Mouse (Mus musculus): ENCODE measurements around the gene Smco4. TPM values are rescaled to one million over a fixed set of nuclear protein-coding genes. Genes with fewer than 3 reads are reported as not detected.

The Smco4 gene
- total and polyA plus RNA-seq, 3 experiments = 26.9 to 65.6 (median 49.6) TPM

GRCm38 (mm10) chr9:15447397-15447796 lies 45.8 kb upstream of the Smco4 start:
- Histone ChIP-seq H3K27ac (ENCODE audit: insufficient read depth, low read depth) (no peak overlapping the region), H3K4me2 (ENCODE audit: insufficient read depth, low read depth, poor library complexity, severe bottlenecking) (no peak overlapping the region), H3K36me3 (replicated peaks in 1 of 2; ENCODE audit: control insufficient read depth in 1 of 2, insufficient read depth in 1 of 2, low read length in 1 of 2) (no peaks in the 10 kb centered on the region), H3K9me3 (replicated peaks; ENCODE audit: low read length) (no peaks in the 10 kb centered on the region), H3K9ac (ENCODE audit: insufficient read depth, low read depth) (no peak overlapping the region), H3K4me1 (ENCODE audit: control insufficient read depth in 1 of 2, insufficient read depth in 2 of 2) (peaks cover 0 to 6% of the 10 kb centered on the region in 2 experiments; a peak in 1 of 4 replicates), H3K79me2 (replicated peaks; ENCODE audit: control insufficient read depth, extremely low read depth, insufficient read depth, poor library complexity, severe bottlenecking) (no peaks in the 10 kb centered on the region), H3K27me3 (replicated peaks) (no peaks in the 10 kb centered on the region), H3K4me3 (replicated peaks in 1 of 3; ENCODE audit: low read depth in 2 of 3, low read length in 2 of 3, poor library complexity in 1 of 3) (no peak overlapping the region)
- no peak for DNase-seq (ENCODE audit: extremely low read depth)
- no peak for TF ChIP-seq MYC (IDR thresholded peaks at IDR 0.05; ENCODE audit: low read depth, low read length)
- no peak for TF ChIP-seq MAZ (IDR thresholded peaks at IDR 0.05; ENCODE audit: low read depth, low read length)
- no peak for TF ChIP-seq BHLHE40 (IDR thresholded peaks at IDR 0.05; ENCODE audit: low read depth, low read length)
- TF ChIP-seq TBP (conservative IDR thresholded peaks at IDR 0.05; ENCODE audit: low read depth, low read length) = no peak
- dilution Hi-C loops (cut with MboI; ENCODE audit: extremely low pct_ligation_motif_present, extremely low pct_unique_long_range_greater_than_20kb, low sequenced_read_pairs) = no loop called here
- in situ Hi-C loops (cut with MboI; ENCODE audit: low pct_ligation_motif_present, low pct_unique_long_range_greater_than_20kb, low sequenced_read_pairs) = loop anchor here (25.0 kb wide), 1 partner anchor 415 kb away; the partner anchor contains the start of gene Mtnr1b

GRCm38 (mm10) chr9:15450921-15451320 lies 42.3 kb upstream of the Smco4 start:
- dilution Hi-C loops (cut with MboI; ENCODE audit: extremely low pct_ligation_motif_present, extremely low pct_unique_long_range_greater_than_20kb, low sequenced_read_pairs) = no loop called here
- no peaks in the 10 kb centered on the region for H3K36me3 ChIP-seq (replicated peaks in 1 of 2; ENCODE audit: control insufficient read depth in 1 of 2, insufficient read depth in 1 of 2, low read length in 1 of 2)
- peaks cover 0 to 6% of the 10 kb centered on the region in 2 experiments; a peak in 1 of 4 replicates for H3K4me1 ChIP-seq (ENCODE audit: control insufficient read depth in 1 of 2, insufficient read depth in 2 of 2)
- no peaks in the 10 kb centered on the region for H3K9me3 ChIP-seq (replicated peaks; ENCODE audit: low read length)
- no peak for DNase-seq (ENCODE audit: extremely low read depth)
- H3K4me2 ChIP-seq (ENCODE audit: insufficient read depth, low read depth, poor library complexity, severe bottlenecking) = no peak overlapping the region
- no peaks in the 10 kb centered on the region for H3K27me3 ChIP-seq (replicated peaks)
- H3K79me2 ChIP-seq (replicated peaks; ENCODE audit: control insufficient read depth, extremely low read depth, insufficient read depth, poor library complexity, severe bottlenecking) = no peaks in the 10 kb centered on the region
- H3K27ac ChIP-seq (ENCODE audit: insufficient read depth, low read depth) = no peak overlapping the region
- in situ Hi-C loops (cut with MboI; ENCODE audit: low pct_ligation_motif_present, low pct_unique_long_range_greater_than_20kb, low sequenced_read_pairs) = no loop called here
- TF ChIP-seq BHLHE40 (IDR thresholded peaks at IDR 0.05; ENCODE audit: low read depth, low read length) (no peak), POLR2AphosphoS2 (IDR thresholded peaks at IDR 0.05; ENCODE audit: low read depth, low read length) (no peak), POLR2A (IDR thresholded peaks at IDR 0.05; ENCODE audit: low read depth, low read length) (no peak), GABPA (IDR thresholded peaks at IDR 0.05; ENCODE audit: insufficient replicate concordance, low read depth, low read length) (no peak), MEF2A (IDR thresholded peaks at IDR 0.05; ENCODE audit: borderline replicate concordance, low read depth, low read length) (no peak), EP300 (IDR thresholded peaks at IDR 0.05; ENCODE audit: low read length) (no peak), CHD2 (IDR thresholded peaks at IDR 0.05; ENCODE audit: low read length) (no peak), CTCF (conservative IDR thresholded peaks at IDR 0.05 in 1 of 2, IDR thresholded peaks at IDR 0.05 in 1 of 2; ENCODE audit: low read depth in 2 of 2, low read length in 2 of 2) (no peak), UBTF (IDR thresholded peaks at IDR 0.05; ENCODE audit: low read depth, low read length) (no peak), ELF1 (IDR thresholded peaks at IDR 0.05; ENCODE audit: low read depth, low read length) (no peak)
- no peak overlapping the region for H3K9ac ChIP-seq (ENCODE audit: insufficient read depth, low read depth)
- H3K4me3 ChIP-seq (replicated peaks in 1 of 3; ENCODE audit: low read depth in 2 of 3, low read length in 2 of 3, poor library complexity in 1 of 3) = no peak overlapping the region

GRCm38 (mm10) chr9:15472256-15472655 lies 21.0 kb upstream of the Smco4 start:
- Histone ChIP-seq H3K36me3 (replicated peaks in 1 of 2; ENCODE audit: control insufficient read depth in 1 of 2, insufficient read depth in 1 of 2, low read length in 1 of 2) (no peaks in the 10 kb centered on the region), H3K9me3 (replicated peaks; ENCODE audit: low read length) (no peaks in the 10 kb centered on the region), H3K27me3 (replicated peaks) (no peaks in the 10 kb centered on the region), H3K27ac (ENCODE audit: insufficient read depth, low read depth) (no peak overlapping the region), H3K79me2 (replicated peaks; ENCODE audit: control insufficient read depth, extremely low read depth, insufficient read depth, poor library complexity, severe bottlenecking) (no peaks in the 10 kb centered on the region), H3K4me3 (replicated peaks in 1 of 3; ENCODE audit: low read depth in 2 of 3, low read length in 2 of 3, poor library complexity in 1 of 3) (no peak overlapping the region), H3K4me2 (ENCODE audit: insufficient read depth, low read depth, poor library complexity, severe bottlenecking) (no peak overlapping the region), H3K9ac (ENCODE audit: insufficient read depth, low read depth) (no peak overlapping the region), H3K4me1 (ENCODE audit: control insufficient read depth in 1 of 2, insufficient read depth in 2 of 2) (peaks cover 4% of the 10 kb centered on the region in 2 experiments; a peak in 2 of 4 replicates)
- no peak for TF ChIP-seq SIN3A (IDR thresholded peaks at IDR 0.05; ENCODE audit: low read length)
- no peak for TF ChIP-seq BHLHE40 (IDR thresholded peaks at IDR 0.05; ENCODE audit: low read depth, low read length)
- no peak for TF ChIP-seq ZKSCAN1 (IDR thresholded peaks at IDR 0.05; ENCODE audit: borderline replicate concordance, low read depth, low read length)
- TF ChIP-seq MAX (IDR thresholded peaks at IDR 0.05; ENCODE audit: low read length) = no peak
- DNase-seq (ENCODE audit: extremely low read depth) = no peak
- dilution Hi-C loops (cut with MboI; ENCODE audit: extremely low pct_ligation_motif_present, extremely low pct_unique_long_range_greater_than_20kb, low sequenced_read_pairs) = no loop called here
- in situ Hi-C loops (cut with MboI; ENCODE audit: low pct_ligation_motif_present, low pct_unique_long_range_greater_than_20kb, low sequenced_read_pairs) = no loop called here
